Mouse (Mus musculus) CH12F3 (cell line): ENCODE measurements around the gene Naa40.

Experiments used
- in situ Hi-C: fragments of 300-500 bp; cut with MboI; formaldehyde crosslinking; loops from 2 replicates; pipeline ENCODE4 v1.14.3; 2020; ENCODE audit warnings: low sequenced_read_pairs

The Naa40 gene

GRCm38 (mm10) chr19:7265478-7266191, 24.7 kb upstream of the Naa40 start:
- in situ Hi-C loops = no loop called here

- in situ Hi-C loops = no loop called here
These were observed 23.9 kb upstream of the Naa40 start for GRCm38 (mm10) chr19:7264766-7265331.

GRCm38 (mm10) chr19:7264088-7264765, 23.2 kb upstream of the Naa40 start:
- in situ Hi-C loops = no loop called here

GRCm38 (mm10) chr19:7262592-7262991, 21.6 kb upstream of the Naa40 start:
- in situ Hi-C loops = no loop called here

- in situ Hi-C loops = no loop called here
These were observed 21.0 kb upstream of the Naa40 start for GRCm38 (mm10) chr19:7261964-7262363.

GRCm38 (mm10) chr19:7261476-7261875, 20.5 kb upstream of the Naa40 start:
- in situ Hi-C loops = no loop called here

GRCm38 (mm10) chr19:7257881-7258280, 16.9 kb upstream of the Naa40 start:
- in situ Hi-C loops = no loop called here

GRCm38 (mm10) chr19:7246021-7246420, 5.0 kb upstream of the Naa40 start:
- in situ Hi-C loops = no loop called here

- in situ Hi-C loops = no loop called here
These were observed 692 bp downstream of the Naa40 start for GRCm38 (mm10) chr19:7240291-7240690.

GRCm38 (mm10) chr19:7239574-7239973, 1.4 kb downstream of the Naa40 start:
- in situ Hi-C loops = no loop called here

GRCm38 (mm10) chr19:7236742-7237141, 4.2 kb downstream of the Naa40 start:
- in situ Hi-C loops = no loop called here

GRCm38 (mm10) chr19:7236011-7236410, 5.0 kb downstream of the Naa40 start:
- in situ Hi-C loops = no loop called here

GRCm38 (mm10) chr19:7235461-7235860, 5.5 kb downstream of the Naa40 start:
- in situ Hi-C loops = no loop called here

- in situ Hi-C loops = no loop called here
These were observed 6.3 kb downstream of the Naa40 start for GRCm38 (mm10) chr19:7234537-7235221.

GRCm38 (mm10) chr19:7226511-7226914, 14.5 kb downstream of the Naa40 start:
- in situ Hi-C loops = no loop called here

- in situ Hi-C loops = no loop called here
These were observed 15.8 kb downstream of the Naa40 start for GRCm38 (mm10) chr19:7225096-7225690.

GRCm38 (mm10) chr19:7224253-7224652, 16.7 kb downstream of the Naa40 start:
- in situ Hi-C loops = no loop called here

GRCm38 (mm10) chr19:7223488-7223887, 17.5 kb downstream of the Naa40 start:
- in situ Hi-C loops = no loop called here

- in situ Hi-C loops = no loop called here
These were observed 18.8 kb downstream of the Naa40 start for GRCm38 (mm10) chr19:7222196-7222595.

GRCm38 (mm10) chr19:7218753-7219152, 22.2 kb downstream of the Naa40 start:
- in situ Hi-C loops = no loop called here

GRCm38 (mm10) chr19:7217926-7218267, 23.1 kb downstream of the Naa40 start:
- in situ Hi-C loops = no loop called here
